In genomic region chr17:5402069-5402468, GRCm38 (mm10) we compare ENCODE assay signal across 8 mouse cellular contexts. TPM values are rescaled to one million over a fixed set of nuclear protein-coding genes. Genes with fewer than 3 reads are reported as not detected.
DNase-seq lines count a peak whose midpoint lies in the region; ATAC-seq and TF ChIP-seq lines count a peak whose summit lies in the region.

No protein-coding gene starts in this region.

- peak; percentile 68 to 90 for DNase-seq in adrenal gland, adult (ENCODE audit: inconsistent age in 2 of 2, low spot score in 1 of 2)
- peak; percentile 83 for DNase-seq in embryo, embryonic 11 days
- DNase-seq in kidney, adult 11 months = peak; percentile 46
- peak; percentile 48 for DNase-seq in liver, embryonic 13.5 days
- peak; percentile 83 for DNase-seq in neural tube, embryonic 11.5 days (ENCODE audit: low spot score)

- peaks cover 40% of the 10 kb centered on the region for H3K4me1 ChIP-seq in liver, embryonic 13.5 days (replicated peaks)
- no peaks in the 10 kb centered on the region for H3K4me1 ChIP-seq in neural tube, embryonic 11.5 days (ENCODE audit: control insufficient read depth, insufficient read depth, low read length)
- H3K4me1 ChIP-seq in testis, adult 2 months (ENCODE audit: control insufficient read depth, insufficient read depth, low read length) = peaks cover 15% of the 10 kb centered on the region

- H3ac ChIP-seq in C2C12 (ENCODE audit: control insufficient read depth, insufficient read length, low read depth) = no peak overlapping the region

- no peak for TF ChIP-seq POLR2A in testis, adult 2 months (IDR thresholded peaks at IDR 0.05; ENCODE audit: control insufficient read depth, low read depth, low read length)

- no peak overlapping the region for H3K4me3 ChIP-seq in C2C12 (ENCODE audit: insufficient read depth, poor library complexity, severe bottlenecking)
- H3K4me3 ChIP-seq in liver, embryonic 13.5 days (replicated peaks) = no peak overlapping the region; the same call in 1 of the 2 replicates
- H3K4me3 ChIP-seq in neural tube, embryonic 11.5 days (ENCODE audit: low read depth, low read length) = no peak overlapping the region
- peak overlapping the region; percentile 69 for H3K4me3 ChIP-seq in testis, adult 2 months (ENCODE audit: control insufficient read depth, low read depth, low read length)

- TF ChIP-seq CTCF in C2C12 (IDR thresholded peaks at IDR 0.05; ENCODE audit: control insufficient read depth, insufficient read depth, insufficient read length) = peak; percentile 88
- peak; percentile 80 for TF ChIP-seq CTCF in testis, adult 2 months (IDR thresholded peaks at IDR 0.05; ENCODE audit: control insufficient read depth, insufficient read depth, insufficient replicate concordance, low read depth, low read length)

- no peaks in the 10 kb centered on the region for H3K36me3 ChIP-seq in C2C12 (ENCODE audit: control insufficient read depth, insufficient read depth)
- no peaks in the 10 kb centered on the region for H3K36me3 ChIP-seq in liver, embryonic 13.5 days
- no peaks in the 10 kb centered on the region for H3K36me3 ChIP-seq in neural tube, embryonic 11.5 days (ENCODE audit: control insufficient read depth, insufficient read depth, low read length)
- H3K36me3 ChIP-seq in testis, adult 2 months (ENCODE audit: control insufficient read depth, insufficient read depth, low read length) = no peaks in the 10 kb centered on the region

- H3K79me3 ChIP-seq in C2C12 (ENCODE audit: low read depth) = no peaks in the 10 kb centered on the region

- ATAC-seq in granulocyte monocyte progenitor cell, adult 5-6 weeks (replicated peaks; ENCODE audit: poor library complexity, severe bottlenecking) = peak; percentile 75
- ATAC-seq in liver, embryonic 13.5 days (ENCODE audit: low read depth) = peak; percentile 37; the same call in 1 of the 2 replicates
- peak; percentile 56; the same call in 1 of the 2 replicates for ATAC-seq in neural tube, embryonic 11.5 days (ENCODE audit: insufficient read depth, low FRiP score, low TSS enrichment)

- no peak overlapping the region for H3K27ac ChIP-seq in liver, embryonic 13.5 days
- H3K27ac ChIP-seq in neural tube, embryonic 11.5 days (ENCODE audit: low read depth, low read length) = no peak overlapping the region
- no peak overlapping the region for H3K27ac ChIP-seq in testis, adult 2 months (ENCODE audit: control insufficient read depth, insufficient read depth, low read depth, low read length)

- H3K9me3 ChIP-seq in liver, embryonic 13.5 days (replicated peaks) = no peaks in the 10 kb centered on the region
- no peaks in the 10 kb centered on the region for H3K9me3 ChIP-seq in neural tube, embryonic 11.5 days (ENCODE audit: control insufficient read depth, low read length)

- no peak overlapping the region for H3K9ac ChIP-seq in liver, embryonic 13.5 days
- H3K9ac ChIP-seq in neural tube, embryonic 11.5 days (ENCODE audit: low read length) = no peak overlapping the region

- H3K4me2 ChIP-seq in liver, embryonic 13.5 days = peak overlapping the region; percentile 38
- H3K4me2 ChIP-seq in neural tube, embryonic 11.5 days (ENCODE audit: low read depth) = no peak overlapping the region

- peaks cover 11% of the 10 kb centered on the region for H3K27me3 ChIP-seq in C2C12 (ENCODE audit: control insufficient read depth, insufficient read depth, insufficient read length)
- H3K27me3 ChIP-seq in liver, embryonic 13.5 days = peaks cover 17% of the 10 kb centered on the region; the same call in 1 of the 2 replicates
- H3K27me3 ChIP-seq in neural tube, embryonic 11.5 days (ENCODE audit: control insufficient read depth, insufficient read depth, low read length) = no peaks in the 10 kb centered on the region
- no peaks in the 10 kb centered on the region for H3K27me3 ChIP-seq in testis, adult 2 months (ENCODE audit: control insufficient read depth, insufficient read depth, low read length)

- no peaks in the 10 kb centered on the region for H3K79me2 ChIP-seq in C2C12 (ENCODE audit: control insufficient read depth, insufficient read depth)

- WGBS in liver, embryonic 13.5 days (ENCODE audit: insufficient replicate concordance) = 4% methylated on average over 9 of the region's 9 CpGs
- 5% methylated on average over 9 of the region's 9 CpGs for WGBS in neural tube, embryonic 11.5 days

TF ChIP-seq in C2C12, 6 proteins besides CTCF, POLR2A, EP300 and RAD21:
- TF ChIP-seq MYOG (IDR thresholded peaks at IDR 0.05; ENCODE audit: control insufficient read depth, extremely low read depth, insufficient read length) (no peak), MAX (IDR thresholded peaks at IDR 0.05) (no peak), USF1 (IDR thresholded peaks at IDR 0.05; ENCODE audit: low read depth) (no peak), CEBPB (IDR thresholded peaks at IDR 0.05; ENCODE audit: low read depth) (no peak), FOSL1 (IDR thresholded peaks at IDR 0.05; ENCODE audit: insufficient read depth, low read length, poor library complexity, severe bottlenecking) (no peak)

RNA-seq across cellular contexts. Expression of gene Ldhal6b, which starts 16.5 kb away (rescaled TPM):
- polyA plus RNA-seq in C2C12 (2012; fragmentation: generic; extraction: Trizol) = not detected
- total RNA-seq in granulocyte monocyte progenitor cell, adult 5-6 weeks (2014; fragmentation: Nextera tagmentation) = 1.4 and 6.5 TPM in 2 replicates
- total RNA-seq in granulocyte monocyte progenitor cell, adult 5-6 weeks (2017) = not detected in 2 replicates
- polyA plus RNA-seq in liver, embryonic 13.5 days (2015; fragmentation: Nextera tagmentation; extraction: Ambion mirVana) = not detected in 2 replicates
- polyA plus RNA-seq in neural tube, embryonic 11.5 days (2014; fragmentation: Nextera tagmentation; extraction: Ambion mirVana) = 0.16 TPM in 1 of 2 replicates, not detected in the other
- polyA plus RNA-seq in testis, adult 2 months (2012; rRNA removed) = 766 and 866 TPM in 2 replicates

RNA-seq across cellular contexts. Expression of gene Tmem242, which starts 38.0 kb away (rescaled TPM):
- polyA plus RNA-seq in C2C12 (2012; fragmentation: generic; extraction: Trizol) = 67.8 TPM
- total RNA-seq in granulocyte monocyte progenitor cell, adult 5-6 weeks (2014; fragmentation: Nextera tagmentation) = 52.6 and 66.6 TPM in 2 replicates
- 48.4 and 54.3 TPM in 2 replicates for total RNA-seq in granulocyte monocyte progenitor cell, adult 5-6 weeks (2017)
- 54.1 and 55.9 TPM in 2 replicates for polyA plus RNA-seq in liver, embryonic 13.5 days (2015; fragmentation: Nextera tagmentation; extraction: Ambion mirVana)
- 118 and 139 TPM in 2 replicates for polyA plus RNA-seq in neural tube, embryonic 11.5 days (2014; fragmentation: Nextera tagmentation; extraction: Ambion mirVana)
- polyA plus RNA-seq in testis, adult 2 months (2012; rRNA removed) = 12.1 and 13.4 TPM in 2 replicates

Comparison
In these comparisons a context has a peak if more than half of its experiments do, and no peak if none do; other contexts are left out.
1. RNA of gene Ldhal6b, which starts 16.5 kb away (polyA plus RNA-seq): 766 to 866 TPM in testis, adult 2 months; not detected in C2C12 (single experiment), not detected in liver, embryonic 13.5 days and 0.16 TPM in neural tube, embryonic 11.5 days; every median in the first group is over 100 times any median in the second.
2. Peak in every context shown above with its lines, with median percentiles within 50 percentile points of each other: DNase-seq and ATAC-seq.